Mouse (Mus musculus): Measurements from ENCODE around the gene Smok3c. TPM values are rescaled to one million over a fixed set of nuclear protein-coding genes. Genes with fewer than 3 reads are reported as not detected.

Gene Smok3c
- polyA plus RNA-seq, 1 experiment from 2014 or later: not detected

DNA sequence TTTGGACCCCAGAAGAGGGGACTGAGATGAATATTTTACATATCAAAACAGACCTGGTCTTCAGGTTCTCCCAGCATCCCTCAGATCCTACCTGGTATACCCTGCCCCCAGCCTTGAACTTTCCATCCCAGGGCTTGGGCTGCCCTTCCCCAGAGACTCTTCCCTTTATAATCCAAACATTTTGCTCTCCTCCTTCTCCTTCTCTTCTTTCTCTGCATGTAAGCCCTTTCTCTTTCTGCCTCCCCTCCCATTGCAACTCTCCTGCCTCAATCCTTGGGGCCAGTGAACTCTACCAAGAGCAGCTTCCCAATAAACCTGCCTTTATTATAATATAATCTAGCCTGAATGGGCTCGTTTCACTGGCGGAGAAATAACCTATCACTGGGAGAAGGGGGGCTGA, 30.9 kb downstream of the Smok3c start:
- H3K27ac ChIP-seq (replicated peaks): no peak overlapping the region
- no peaks in the 10 kb centered on the region for H3K27me3 ChIP-seq (ENCODE audit: control insufficient read depth, insufficient read depth, low read length)
- no peaks in the 10 kb centered on the region for H3K36me3 ChIP-seq (ENCODE audit: control insufficient read depth, insufficient read depth, low read length)
- H3K4me1 ChIP-seq (replicated peaks; ENCODE audit: control insufficient read depth, insufficient read depth): no peaks in the 10 kb centered on the region
- DNase-seq (ENCODE audit: low spot score): no peak
- no peak overlapping the region for H3K4me3 ChIP-seq (ENCODE audit: low read depth, low read length)
- no peaks in the 10 kb centered on the region for H3K9me3 ChIP-seq (ENCODE audit: control insufficient read depth, low read length)
- ATAC-seq (ENCODE audit: low FRiP score, low TSS enrichment): no peak
- H3K4me2 ChIP-seq (replicated peaks; ENCODE audit: low read depth): no peak overlapping the region
- TF ChIP-seq EP300 (optimal IDR thresholded peaks at IDR 0.05) (no peak), CTCF (IDR thresholded peaks at IDR 0.05; ENCODE audit: low read depth) (no peak)
- H3K9ac ChIP-seq (ENCODE audit: low read length): no peak overlapping the region
- WGBS: 96% methylated on average over 2 of the region's 2 CpGs

DNA sequence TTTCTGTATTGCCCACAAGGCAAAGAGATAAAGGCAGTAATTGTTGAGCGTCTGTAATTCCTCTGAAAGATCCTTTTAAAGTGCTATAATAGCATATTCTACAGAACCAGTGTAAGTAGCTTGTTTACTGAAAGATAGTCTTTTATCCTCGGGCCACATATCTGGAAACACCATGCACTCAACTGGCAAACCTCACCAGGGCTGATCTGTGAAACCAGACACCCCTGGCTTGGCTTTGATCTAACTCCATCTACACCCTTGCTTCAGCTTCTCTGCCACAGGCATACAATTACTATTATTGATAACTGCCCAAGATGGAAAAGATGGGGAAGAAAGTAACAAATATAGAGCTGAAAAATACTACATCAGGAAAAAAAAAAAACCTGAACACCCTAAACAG, 31.5 kb downstream of the Smok3c start:
- H3K27ac ChIP-seq (replicated peaks): no peak overlapping the region
- peak overlapping the region; percentile 75 for H3K4me2 ChIP-seq (replicated peaks; ENCODE audit: low read depth)
- H3K9me3 ChIP-seq (ENCODE audit: control insufficient read depth, low read length): no peaks in the 10 kb centered on the region
- TF ChIP-seq EP300 (optimal IDR thresholded peaks at IDR 0.05) (no peak), CTCF (IDR thresholded peaks at IDR 0.05; ENCODE audit: low read depth) (no peak)
- peak overlapping the region; percentile 99 for H3K4me3 ChIP-seq (ENCODE audit: low read depth, low read length)
- ATAC-seq (ENCODE audit: low FRiP score, low TSS enrichment) (no peak), DNase-seq (ENCODE audit: low spot score) (no peak)
- 42% methylated on average over 2 of the region's 2 CpGs for WGBS
- H3K27me3 ChIP-seq (ENCODE audit: control insufficient read depth, insufficient read depth, low read length): no peaks in the 10 kb centered on the region
- no peaks in the 10 kb centered on the region for H3K4me1 ChIP-seq (replicated peaks; ENCODE audit: control insufficient read depth, insufficient read depth)
- no peaks in the 10 kb centered on the region for H3K36me3 ChIP-seq (ENCODE audit: control insufficient read depth, insufficient read depth, low read length)
- no peak overlapping the region for H3K9ac ChIP-seq (ENCODE audit: low read length)

DNA sequence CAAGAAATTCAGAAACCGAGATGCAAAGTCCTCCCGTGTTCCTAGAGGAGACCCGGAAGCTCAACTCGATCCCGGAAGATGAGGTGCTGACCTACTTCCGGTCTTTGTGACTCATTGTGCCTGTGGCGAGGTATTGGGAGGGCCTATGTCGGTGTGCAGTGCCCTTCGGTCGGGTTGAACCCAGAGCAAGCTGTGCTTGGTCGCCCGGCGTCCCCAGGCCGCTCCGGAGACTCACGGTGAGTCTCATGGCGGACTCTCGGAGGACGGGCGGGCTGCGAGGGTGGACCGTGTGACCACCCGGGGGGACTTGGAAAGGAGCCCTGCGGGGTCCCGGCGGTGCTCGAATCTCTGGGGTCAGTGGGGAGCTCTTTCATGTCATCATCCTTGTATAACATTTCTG, 32.0 kb downstream of the Smok3c start, which contains the start of gene Zkscan1:
TSS of gene Zkscan1 (plus strand) at position 89 of the 400 bp plus-strand sequence.
- ATAC-seq (ENCODE audit: low FRiP score, low TSS enrichment) (peak; percentile 96), DNase-seq (ENCODE audit: low spot score) (peak; percentile 89)
- Histone ChIP-seq H3K9me3 (ENCODE audit: control insufficient read depth, low read length) (no peaks in the 10 kb centered on the region), H3K9ac (ENCODE audit: low read length) (peak within 1 kb of the TSS; percentile 99), H3K4me1 (replicated peaks; ENCODE audit: control insufficient read depth, insufficient read depth) (no peaks in the 10 kb centered on the region), H3K4me2 (replicated peaks; ENCODE audit: low read depth) (peak within 1 kb of the TSS; percentile 75), H3K27me3 (ENCODE audit: control insufficient read depth, insufficient read depth, low read length) (no peaks in the 10 kb centered on the region), H3K4me3 (ENCODE audit: low read depth, low read length) (peak within 1 kb of the TSS; percentile 99), H3K27ac (replicated peaks) (peak within 1 kb of the TSS; percentile 97), H3K36me3 (ENCODE audit: control insufficient read depth, insufficient read depth, low read length) (no peaks in the 10 kb centered on the region)
- under 1% methylated on average over 27 of the region's 27 CpGs for WGBS
- TF ChIP-seq EP300 (optimal IDR thresholded peaks at IDR 0.05): no peak
- 0 out of 2 replicates have a peak, but pooled peaks have one; percentile 0 for TF ChIP-seq CTCF (IDR thresholded peaks at IDR 0.05; ENCODE audit: low read depth)

DNA sequence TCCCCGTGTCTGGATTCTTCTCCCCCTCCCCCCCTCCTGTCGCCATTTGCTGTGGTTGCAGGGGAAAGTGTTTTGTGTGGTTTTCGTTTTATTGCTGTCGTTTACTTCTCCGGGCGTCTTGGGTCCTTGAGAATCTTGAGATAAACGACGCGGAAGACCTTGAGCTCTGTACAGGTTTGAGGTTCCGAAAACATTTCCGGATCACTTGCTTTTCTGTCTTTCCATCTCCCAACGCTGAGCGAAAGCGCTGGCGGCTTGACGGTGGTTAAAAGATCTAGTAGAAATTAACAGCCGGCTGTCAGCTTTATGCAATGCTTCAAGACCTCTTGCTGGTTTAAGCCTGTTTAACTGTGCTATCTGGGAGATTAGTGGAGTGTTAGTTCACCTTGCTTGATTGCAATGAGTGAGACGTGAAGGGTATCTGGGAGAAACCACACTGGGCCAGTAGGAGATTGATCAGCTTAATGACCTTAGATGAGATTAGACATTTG, 32.5 kb downstream of the Smok3c start:
- Histone ChIP-seq H3K9ac (ENCODE audit: low read length) (peak overlapping the region; percentile 99), H3K4me1 (replicated peaks; ENCODE audit: control insufficient read depth, insufficient read depth) (no peaks in the 10 kb centered on the region), H3K4me3 (ENCODE audit: low read depth, low read length) (peak overlapping the region; percentile 99), H3K4me2 (replicated peaks; ENCODE audit: low read depth) (peak overlapping the region; percentile 75), H3K27me3 (ENCODE audit: control insufficient read depth, insufficient read depth, low read length) (no peaks in the 10 kb centered on the region), H3K9me3 (ENCODE audit: control insufficient read depth, low read length) (no peaks in the 10 kb centered on the region), H3K27ac (replicated peaks) (peak overlapping the region; percentile 97), H3K36me3 (ENCODE audit: control insufficient read depth, insufficient read depth, low read length) (no peaks in the 10 kb centered on the region)
- ATAC-seq (ENCODE audit: low FRiP score, low TSS enrichment) (no peak; the same call in 1 of the 2 replicates), DNase-seq (ENCODE audit: low spot score) (peak; percentile 38)
- 0% methylated on average over 18 of the region's 18 CpGs for WGBS
- no peak for TF ChIP-seq EP300 (optimal IDR thresholded peaks at IDR 0.05)
- TF ChIP-seq CTCF (IDR thresholded peaks at IDR 0.05; ENCODE audit: low read depth): no peak

DNA sequence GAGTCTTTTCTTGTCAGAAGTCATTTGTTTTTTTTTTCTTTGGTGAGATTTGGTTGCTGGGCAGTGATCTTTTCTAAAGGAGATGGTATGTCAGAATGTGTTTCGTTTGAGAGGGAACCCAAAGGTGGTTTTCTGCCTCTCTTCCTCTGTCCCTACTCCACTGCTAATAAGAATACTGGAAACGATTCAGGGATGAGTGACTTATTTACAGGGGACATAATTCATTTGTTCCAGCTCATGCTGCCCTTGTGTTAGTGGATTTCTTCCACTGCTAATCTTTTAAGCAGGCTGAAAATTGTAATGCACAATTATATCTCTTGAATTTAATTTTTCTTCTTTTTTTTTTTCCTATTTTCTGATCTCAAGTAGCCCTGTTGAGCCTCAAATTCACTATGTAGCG, 33.8 kb downstream of the Smok3c start:
- H3K36me3 ChIP-seq (ENCODE audit: control insufficient read depth, insufficient read depth, low read length): no peaks in the 10 kb centered on the region
- ATAC-seq (ENCODE audit: low FRiP score, low TSS enrichment): no peak
- 66% methylated on average over 3 of the region's 3 CpGs for WGBS
- no peak overlapping the region for H3K9ac ChIP-seq (ENCODE audit: low read length)
- no peak for DNase-seq (ENCODE audit: low spot score)
- no peaks in the 10 kb centered on the region for H3K4me1 ChIP-seq (replicated peaks; ENCODE audit: control insufficient read depth, insufficient read depth)
- TF ChIP-seq EP300 (optimal IDR thresholded peaks at IDR 0.05) (no peak), CTCF (IDR thresholded peaks at IDR 0.05; ENCODE audit: low read depth) (no peak)
- H3K27ac ChIP-seq (replicated peaks): no peak overlapping the region
- H3K27me3 ChIP-seq (ENCODE audit: control insufficient read depth, insufficient read depth, low read length): no peaks in the 10 kb centered on the region
- H3K9me3 ChIP-seq (ENCODE audit: control insufficient read depth, low read length): no peaks in the 10 kb centered on the region
- H3K4me3 ChIP-seq (ENCODE audit: low read depth, low read length): no peak overlapping the region
- no peak overlapping the region for H3K4me2 ChIP-seq (replicated peaks; ENCODE audit: low read depth)

DNA sequence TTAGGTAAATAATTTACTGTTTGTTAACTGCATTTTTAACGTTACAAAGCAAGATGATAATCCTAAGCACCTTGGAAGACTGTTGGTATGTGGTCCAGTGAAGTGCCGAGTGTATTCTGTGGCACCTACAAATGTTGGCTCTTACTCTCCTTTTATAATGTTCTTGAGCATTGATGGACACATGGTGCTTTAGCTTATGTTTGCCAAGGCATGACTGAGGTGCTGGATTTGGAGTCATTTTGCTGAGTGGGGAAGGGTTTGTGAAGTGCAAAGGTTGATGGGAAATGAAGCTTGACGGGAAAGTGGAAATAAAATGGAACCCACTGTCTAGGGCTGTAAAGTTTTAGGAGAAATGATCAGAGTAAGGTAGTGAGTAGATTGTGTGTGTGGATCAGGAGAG, 35.4 kb downstream of the Smok3c start:
- H3K27ac ChIP-seq (replicated peaks): no peak overlapping the region
- TF ChIP-seq CTCF (IDR thresholded peaks at IDR 0.05; ENCODE audit: low read depth) (no peak), EP300 (optimal IDR thresholded peaks at IDR 0.05) (no peak)
- no peaks in the 10 kb centered on the region for H3K9me3 ChIP-seq (ENCODE audit: control insufficient read depth, low read length)
- H3K27me3 ChIP-seq (ENCODE audit: control insufficient read depth, insufficient read depth, low read length): no peaks in the 10 kb centered on the region
- WGBS: 56% methylated on average over 3 of the region's 3 CpGs
- DNase-seq (ENCODE audit: low spot score) (no peak), ATAC-seq (ENCODE audit: low FRiP score, low TSS enrichment) (no peak)
- H3K9ac ChIP-seq (ENCODE audit: low read length): no peak overlapping the region
- H3K4me3 ChIP-seq (ENCODE audit: low read depth, low read length): no peak overlapping the region
- H3K4me1 ChIP-seq (replicated peaks; ENCODE audit: control insufficient read depth, insufficient read depth): no peaks in the 10 kb centered on the region
- peaks cover 3% of the 10 kb centered on the region; the same call in 1 of the 2 replicates for H3K36me3 ChIP-seq (ENCODE audit: control insufficient read depth, insufficient read depth, low read length)
- H3K4me2 ChIP-seq (replicated peaks; ENCODE audit: low read depth): no peak overlapping the region

Measured in stomach, postnatal 0 days (tissue).